Mouse (Mus musculus) kidney, embryonic 14.5 days (tissue): Measurements from ENCODE around the gene Slx1b. TPM values are rescaled to one million over a fixed set of nuclear protein-coding genes. Genes with fewer than 3 reads are reported as not detected.
"Not testable (repeated sequence)": the region's sequence is repeated elsewhere in the genome, so short reads cannot be mapped to it uniquely, and the experiment has no call there.

Source experiments
- ATAC-seq: fragments of 200-750 bp; cut with Nextera tagmentation; 2 replicates; pipeline ENCODE4 v1.8.0; 2017; ENCODE audit warnings: moderate number of reproducible peaks, mild to moderate bottlenecking, moderate TSS enrichment, moderate library complexity; ENCODE audit not compliant: low FRiP score, low TSS enrichment
- H3K27ac ChIP-seq: fragments of 300-500 bp; sonication (generic); 2 replicates; pipeline ENCODE4 v1.5.1; 2014; ENCODE audit warnings: low read depth, mild to moderate bottlenecking, low read length, moderate library complexity, mixed read lengths
- H3K27me3 ChIP-seq: fragments of 300-500 bp; sonication (generic); 2 replicates; pipeline ENCODE4 v1.6.1; 2014; ENCODE audit warnings: mild to moderate bottlenecking, low read length; ENCODE audit not compliant: control insufficient read depth, insufficient read depth
- H3K36me3 ChIP-seq: fragments of 300-500 bp; sonication (generic); 2 replicates; pipeline ENCODE4 v1.6.1; 2014; ENCODE audit warnings: low read length, mixed read lengths; ENCODE audit not compliant: control insufficient read depth, insufficient read depth
- H3K4me1 ChIP-seq: fragments of 300-500 bp; sonication (generic); 2 replicates; pipeline ENCODE4 v1.6.1; 2014; ENCODE audit warnings: low read length, mixed read lengths; ENCODE audit not compliant: control insufficient read depth, insufficient read depth
- H3K4me2 ChIP-seq: fragments of 300-500 bp; sonication (generic); replicated peaks from 2 replicates; pipeline ENCODE4 v1.6.1; 2014; ENCODE audit warnings: low read depth, mild to moderate bottlenecking, low read length
- H3K4me3 ChIP-seq: fragments of 300-500 bp; sonication (generic); 2 replicates; pipeline ENCODE4 v1.5.1; 2014; ENCODE audit warnings: mild to moderate bottlenecking, low read length
- H3K9ac ChIP-seq: fragments of 300-500 bp; sonication (generic); 2 replicates; pipeline ENCODE4 v1.6.1; 2014; ENCODE audit warnings: low read depth, mild to moderate bottlenecking, low read length, moderate library complexity
- H3K9me3 ChIP-seq: fragments of 300-500 bp; sonication (generic); 2 replicates; pipeline ENCODE4 v1.6.1; 2016; ENCODE audit warnings: low read length; ENCODE audit not compliant: control insufficient read depth
- WGBS: fragments of 180-500 bp; shearing (Covaris S2); extraction: QIAGEN DNeasy Blood & Tissue Kit; methylation state at CpG from one replicate; pipeline ENCODE4 v1.1.7; 2014; 5-methylcytosine and 5-hydroxymethylcytosine counted together
- polyA plus RNA-seq: library from polyadenylated mRNA; unstranded; fragments of >200 nt; fragmentation: Nextera tagmentation; extraction: Ambion mirVana; gene quantifications from 2 replicates; pipeline ENCODE4 v1.2.1, GENCODE M21; 2014

Gene Slx1b
- polyA plus RNA-seq, 1 experiment from 2014 or later = 8.1 TPM

DNA sequence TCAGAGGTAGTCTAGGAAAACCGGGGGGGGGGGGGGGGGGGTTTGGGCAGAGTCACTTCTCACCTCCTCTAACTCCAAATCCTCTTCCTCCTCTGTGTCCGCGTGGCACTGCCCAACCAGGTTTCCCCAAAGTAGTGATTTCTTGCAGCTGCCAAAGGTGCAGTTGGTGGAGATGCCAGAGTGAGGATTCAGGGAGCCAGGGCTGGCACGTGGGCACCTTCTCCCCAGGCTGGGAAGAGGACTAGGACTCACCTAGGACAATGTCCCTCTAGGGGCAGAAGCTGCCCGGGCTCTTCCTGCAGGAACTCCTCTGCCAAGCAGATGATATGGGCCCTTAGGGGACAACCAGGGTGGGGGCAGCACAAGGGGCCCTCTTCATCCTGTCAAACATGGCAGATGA, 3.9 kb downstream of the Slx1b start:
- Histone ChIP-seq H3K9ac (no peak overlapping the region), H3K4me3 (no peak overlapping the region), H3K9me3 (no peaks in the 10 kb centered on the region), H3K4me2 (no peak overlapping the region), H3K27ac (no peak overlapping the region), H3K4me1 (peaks cover 11% of the 10 kb centered on the region), H3K27me3 (no peaks in the 10 kb centered on the region), H3K36me3 (peaks cover 21% of the 10 kb centered on the region)
- no peak for ATAC-seq
- 82% methylated on average over 5 of the region's 5 CpGs for WGBS

DNA sequence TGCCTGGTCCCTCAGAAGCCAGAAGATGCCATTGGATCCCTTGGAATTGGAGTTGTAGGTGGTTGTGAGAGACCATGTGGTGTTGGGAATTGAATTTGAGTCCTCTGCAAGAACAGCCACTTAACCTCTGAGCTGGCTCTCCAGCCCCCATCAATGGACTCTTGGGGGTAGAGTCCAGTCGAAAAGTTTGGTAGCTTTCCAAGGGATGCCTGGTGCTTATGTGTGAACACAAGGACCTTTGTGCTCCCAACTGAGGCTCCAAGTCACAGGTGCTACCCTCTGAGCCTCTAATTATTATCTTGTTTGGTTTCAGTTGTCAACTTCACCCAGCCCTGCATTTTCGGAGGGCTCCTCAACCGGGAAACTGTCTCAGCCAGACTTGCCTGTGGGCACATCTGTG, 4.8 kb downstream of the Slx1b start:
- no peak for ATAC-seq
- no peaks in the 10 kb centered on the region for H3K9me3 ChIP-seq
- no peak overlapping the region for H3K27ac ChIP-seq
- H3K4me1 ChIP-seq = peaks cover 6% of the 10 kb centered on the region; the same call in 1 of the 2 replicates
- no peak overlapping the region for H3K4me3 ChIP-seq
- WGBS = 91% methylated on average over 3 of the region's 3 CpGs
- H3K4me2 ChIP-seq = no peak overlapping the region
- no peaks in the 10 kb centered on the region for H3K27me3 ChIP-seq
- peaks cover 21% of the 10 kb centered on the region for H3K36me3 ChIP-seq
- no peak overlapping the region for H3K9ac ChIP-seq

DNA sequence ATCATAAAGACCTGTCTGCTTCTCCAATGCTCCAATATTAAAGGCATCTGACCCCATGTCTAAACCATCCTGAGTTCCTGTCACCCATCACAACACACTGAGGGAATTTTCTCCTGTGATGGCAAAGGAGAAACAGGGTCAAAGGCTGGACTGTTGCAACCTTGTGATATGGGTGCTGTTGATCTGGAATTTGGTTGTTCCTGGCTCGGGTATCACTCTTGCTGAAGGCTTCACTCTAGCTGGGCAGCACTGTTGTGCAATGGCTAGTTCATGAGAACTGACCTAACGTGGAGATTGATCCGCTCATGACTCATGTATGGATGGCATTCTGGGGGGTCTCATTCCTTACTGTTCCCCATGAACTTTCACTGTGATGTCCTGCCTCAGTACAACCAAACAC, 6.6 kb downstream of the Slx1b start:
- Histone ChIP-seq H3K9me3 (no peaks in the 10 kb centered on the region), H3K27ac (no peak overlapping the region), H3K9ac (no peak overlapping the region), H3K4me3 (no peak overlapping the region), H3K4me2 (no peak overlapping the region), H3K36me3 (peaks cover 21% of the 10 kb centered on the region), H3K27me3 (no peaks in the 10 kb centered on the region), H3K4me1 (no peaks in the 10 kb centered on the region)
- no peak for ATAC-seq
- WGBS = 89% methylated on average over 3 of the region's 3 CpGs

DNA sequence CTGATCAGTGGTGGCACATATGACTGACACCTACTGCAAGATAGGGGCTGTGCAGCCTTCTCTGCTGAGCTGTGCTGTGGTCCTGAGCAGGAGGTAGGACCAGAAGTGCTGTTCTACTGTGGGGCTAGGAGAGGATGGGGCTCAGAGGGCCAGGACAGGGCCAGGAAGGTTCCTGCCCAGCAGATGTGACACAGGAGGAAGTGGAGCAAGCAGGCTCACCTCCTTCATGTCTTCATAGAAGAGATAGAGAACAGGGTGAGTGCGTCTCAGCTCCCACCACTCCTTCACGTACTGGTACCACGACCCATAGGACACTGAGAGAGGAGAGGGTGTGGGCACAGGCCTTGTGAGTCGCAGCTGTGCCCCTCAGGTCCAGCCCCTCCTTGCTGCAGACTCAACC, 7.4 kb downstream of the Slx1b start:
- WGBS = 80% methylated on average over 4 of the region's 4 CpGs
- not testable (repeated sequence) for H3K9ac ChIP-seq, H3K27ac ChIP-seq

DNA sequence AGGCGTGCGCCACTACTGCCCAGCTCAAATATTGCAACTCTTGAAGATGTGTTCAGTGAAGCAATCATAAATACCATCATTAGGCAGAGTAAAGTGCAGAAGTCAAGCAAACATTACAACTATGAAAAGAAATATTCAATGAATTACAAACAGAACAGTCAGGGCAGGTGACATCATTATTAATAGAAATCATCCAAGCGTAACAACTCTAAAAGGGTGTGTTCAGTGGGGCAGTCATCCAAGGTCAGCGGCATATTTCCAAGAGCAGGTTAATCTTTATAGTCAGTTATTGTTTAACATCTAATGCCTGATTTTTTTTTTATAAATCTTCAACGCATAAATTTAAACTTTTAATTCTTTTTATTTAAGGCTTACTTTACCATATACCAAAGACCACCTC, 14.4 kb downstream of the Slx1b start:
- no peak overlapping the region for H3K27ac ChIP-seq
- no peaks in the 10 kb centered on the region for H3K9me3 ChIP-seq
- H3K4me2 ChIP-seq = no peak overlapping the region
- no peaks in the 10 kb centered on the region for H3K36me3 ChIP-seq
- H3K4me3 ChIP-seq = no peak overlapping the region
- H3K4me1 ChIP-seq = no peaks in the 10 kb centered on the region
- no peaks in the 10 kb centered on the region for H3K27me3 ChIP-seq
- H3K9ac ChIP-seq = no peak overlapping the region
- no peak for ATAC-seq
- WGBS = 89% methylated on average over 5 of the region's 5 CpGs

More for the DNA sequence above, 7.4 kb downstream of the Slx1b start:
- H3K4me2 ChIP-seq, H3K4me3 ChIP-seq, ATAC-seq, H3K27me3 ChIP-seq, H3K9me3 ChIP-seq, H3K4me1 ChIP-seq: not testable (repeated sequence)
- peaks cover 21% of the 10 kb centered on the region for H3K36me3 ChIP-seq

DNA sequence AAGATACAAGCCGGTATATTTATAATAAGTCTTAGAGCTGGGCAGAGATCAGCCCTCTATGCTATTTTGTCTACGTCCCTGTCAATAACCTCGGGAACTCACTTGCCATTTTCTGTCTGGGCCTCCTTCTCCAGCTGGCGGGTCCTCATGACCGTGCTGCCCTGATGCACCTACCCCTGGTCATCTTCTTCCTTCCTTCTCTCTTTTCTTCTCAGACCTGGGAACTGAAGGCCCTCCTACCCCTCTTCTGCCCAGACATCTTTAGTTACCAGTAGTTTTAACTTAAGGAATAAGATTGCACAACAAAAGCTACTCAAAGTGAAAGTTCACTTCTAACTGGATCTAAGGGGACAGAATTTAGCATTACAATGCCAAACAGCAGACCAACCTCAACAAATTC, 15.9 kb downstream of the Slx1b start:
- WGBS = 93% methylated on average over 5 of the region's 5 CpGs
- no peaks in the 10 kb centered on the region for H3K9me3 ChIP-seq
- peaks cover 2% of the 10 kb centered on the region; the same call in 1 of the 2 replicates for H3K36me3 ChIP-seq
- no peak for ATAC-seq
- no peaks in the 10 kb centered on the region for H3K4me1 ChIP-seq
- no peak overlapping the region for H3K9ac ChIP-seq
- H3K4me2 ChIP-seq = no peak overlapping the region
- no peak overlapping the region for H3K27ac ChIP-seq
- H3K27me3 ChIP-seq = no peaks in the 10 kb centered on the region
- H3K4me3 ChIP-seq = no peak overlapping the region

DNA sequence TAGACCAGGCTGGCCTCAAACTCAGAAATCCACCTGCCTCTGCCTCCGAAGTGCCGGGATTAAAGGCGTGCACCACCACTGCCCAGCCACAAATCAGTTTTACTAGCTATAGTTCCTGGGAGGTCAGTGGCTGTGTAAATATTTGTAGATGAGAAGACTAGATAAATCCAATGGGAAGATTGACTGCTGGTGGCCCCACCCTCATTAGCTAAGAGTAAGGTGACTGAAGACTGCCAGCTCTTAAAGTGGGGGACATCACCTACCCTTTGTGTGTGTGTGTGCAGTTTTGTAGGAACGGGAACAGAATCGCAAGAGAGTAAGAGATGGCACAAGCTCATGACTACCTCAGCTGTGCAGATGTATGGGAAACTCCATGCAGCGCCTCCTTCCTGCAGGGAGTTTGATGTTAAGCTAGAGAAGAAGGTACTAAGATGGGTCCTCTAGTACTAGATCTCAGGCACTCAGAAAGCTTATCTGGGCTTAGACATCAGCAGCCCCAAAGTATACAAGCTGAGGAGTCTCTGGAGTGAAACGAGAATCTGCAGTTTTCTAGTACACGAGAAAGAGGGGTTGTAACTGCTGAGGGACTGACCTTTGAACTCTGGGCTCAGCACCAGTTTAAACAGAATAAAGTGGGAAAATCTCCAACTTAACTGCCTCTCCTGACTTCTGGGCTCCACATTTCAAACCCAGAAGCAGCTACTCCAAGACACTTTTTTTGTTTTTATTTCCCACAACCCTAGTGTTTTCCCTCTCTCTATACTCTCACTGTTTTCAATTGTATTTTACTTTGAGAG, 16.8 kb downstream of the Slx1b start:
- ATAC-seq = no peak
- Histone ChIP-seq H3K27ac (no peak overlapping the region), H3K4me1 (no peaks in the 10 kb centered on the region), H3K36me3 (peaks cover 2% of the 10 kb centered on the region; the same call in 1 of the 2 replicates), H3K4me3 (no peak overlapping the region), H3K9ac (no peak overlapping the region), H3K27me3 (no peaks in the 10 kb centered on the region), H3K4me2 (no peak overlapping the region), H3K9me3 (no peaks in the 10 kb centered on the region)
- 64% methylated on average over 8 of the region's 8 CpGs for WGBS

DNA sequence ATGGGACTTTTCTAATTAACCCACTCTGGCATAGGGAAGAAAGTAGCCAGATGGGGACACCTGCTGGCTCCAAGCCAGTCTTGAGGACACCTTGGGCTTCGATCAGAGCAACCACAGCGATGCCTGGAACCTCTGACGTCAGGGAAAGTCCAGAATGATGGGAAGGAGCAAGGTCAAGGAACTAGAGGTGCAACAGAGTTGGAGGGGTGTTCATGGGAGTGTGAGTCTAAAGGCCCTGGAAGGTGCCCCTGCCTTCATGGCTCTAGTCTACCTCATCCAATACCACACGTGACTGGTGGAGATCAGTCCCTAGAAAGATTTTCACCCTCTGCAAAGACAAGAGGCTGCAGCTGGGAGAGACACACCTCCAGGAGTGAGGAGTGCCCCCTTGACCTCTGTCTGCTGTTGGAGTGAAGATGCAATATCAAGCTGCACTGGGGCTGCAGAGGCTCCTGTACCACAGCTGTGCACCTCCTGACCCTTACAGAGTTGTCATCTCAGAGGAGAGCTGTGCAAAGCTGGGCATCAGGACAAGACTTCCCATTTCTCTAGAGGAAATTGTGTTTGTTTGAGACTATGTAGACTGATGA, 18.9 kb downstream of the Slx1b start:
- H3K9ac ChIP-seq = no peak overlapping the region
- H3K4me2 ChIP-seq = no peak overlapping the region
- no peaks in the 10 kb centered on the region for H3K27me3 ChIP-seq
- WGBS = 81% methylated on average over 4 of the region's 4 CpGs
- peaks cover 14% of the 10 kb centered on the region; the same call in 1 of the 2 replicates for H3K36me3 ChIP-seq
- H3K9me3 ChIP-seq = no peaks in the 10 kb centered on the region
- no peaks in the 10 kb centered on the region for H3K4me1 ChIP-seq
- no peak overlapping the region for H3K4me3 ChIP-seq
- H3K27ac ChIP-seq = no peak overlapping the region
- no peak for ATAC-seq

DNA sequence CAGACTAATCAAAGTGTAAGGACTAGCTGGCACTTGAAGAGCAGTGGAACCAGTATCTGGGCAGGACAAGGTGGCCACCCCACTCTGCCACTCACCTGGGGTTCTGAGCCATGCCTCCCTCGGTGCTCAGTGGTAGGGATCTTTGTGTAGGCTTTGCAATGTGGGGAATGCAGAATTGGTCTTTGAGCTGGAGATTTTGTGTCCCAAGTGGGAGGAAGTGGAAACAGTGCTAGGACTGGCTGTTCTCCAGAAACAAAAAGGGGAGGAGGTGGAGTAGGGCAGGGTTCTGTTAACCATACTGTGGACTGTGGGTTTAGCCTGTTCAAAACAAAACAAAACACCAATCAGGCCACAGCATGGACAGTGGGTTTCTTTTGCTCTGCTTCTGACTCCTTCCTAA, 19.4 kb downstream of the Slx1b start, which contains the start of gene Sult1a1:
Gene Sult1a1, minus strand, starts transcription at position 226 of the 400 bp plus-strand sequence.
- H3K4me3 ChIP-seq = no peak within 1 kb of the TSS
- no peak within 1 kb of the TSS; the same call in 1 of the 2 replicates for H3K27ac ChIP-seq
- no peaks in the 10 kb centered on the region for H3K4me1 ChIP-seq
- H3K9ac ChIP-seq = no peak within 1 kb of the TSS; the same call in 1 of the 2 replicates
- H3K4me2 ChIP-seq = no peak within 1 kb of the TSS
- peaks cover 17% of the 10 kb centered on the region; the same call in 1 of the 2 replicates for H3K36me3 ChIP-seq
- H3K9me3 ChIP-seq = no peaks in the 10 kb centered on the region
- 84% methylated on average over 1 of the region's 1 CpGs for WGBS
- H3K27me3 ChIP-seq = no peaks in the 10 kb centered on the region
- 0 out of 2 replicates have a peak, but pooled peaks have one; percentile 35 for ATAC-seq
